ENCODE assay signal across 15 mouse cellular contexts in genomic region chr1:51895961-51896360, GRCm38 (mm10). TPM values are rescaled to one million over a fixed set of nuclear protein-coding genes. Genes with fewer than 3 reads are reported as not detected.
DNase-seq lines count a peak whose midpoint lies in the region; ATAC-seq lines count a peak whose summit lies in the region.
"Had no signal": no experiment of that assay in that cellular context is flagged by ENCODE, and none has a peak within 500 bp of the region (broad histone marks: within the 10 kb centered on the region; RNA-seq: fewer than 3 reads in every experiment).

No protein-coding gene starts in this region.

- WGBS in kidney, embryonic 16.5 days: 44% methylated on average over 10 of the region's 10 CpGs
- WGBS in midbrain, embryonic 14.5 days: 23% methylated on average over 10 of the region's 10 CpGs
- 30% methylated on average over 10 of the region's 10 CpGs for WGBS in midbrain, embryonic 16.5 days
- WGBS in neural tube, embryonic 15.5 days: 29% methylated on average over 10 of the region's 10 CpGs

- H3K4me1 ChIP-seq in kidney, embryonic 16.5 days (ENCODE audit: insufficient read depth, low read length): peaks cover 34% of the 10 kb centered on the region
- peaks cover 5% of the 10 kb centered on the region; the same call in 1 of the 2 replicates for H3K4me1 ChIP-seq in midbrain, embryonic 14.5 days (ENCODE audit: control insufficient read depth, insufficient read depth, low read length)
- peaks cover 4% of the 10 kb centered on the region; the same call in 1 of the 2 replicates for H3K4me1 ChIP-seq in midbrain, embryonic 16.5 days (ENCODE audit: control insufficient read depth, insufficient read depth, low read length)
- H3K4me1 ChIP-seq in neural tube, embryonic 15.5 days: peaks cover 26% of the 10 kb centered on the region

- no peak overlapping the region for H3K9ac ChIP-seq in kidney, embryonic 16.5 days (replicated peaks; ENCODE audit: low read length)
- H3K9ac ChIP-seq in midbrain, embryonic 14.5 days (replicated peaks; ENCODE audit: low read length): peak overlapping the region; percentile 16; the same call in 1 of the 2 replicates
- no peak overlapping the region for H3K9ac ChIP-seq in midbrain, embryonic 16.5 days (ENCODE audit: low read depth, low read length)
- no peak overlapping the region for H3K9ac ChIP-seq in neural tube, embryonic 15.5 days (replicated peaks)
- H3K9ac ChIP-seq: embryonic facial prominence, embryonic 15.5 days; liver, embryonic 15.5 days had no signal

- no peaks in the 10 kb centered on the region for H3K36me3 ChIP-seq in kidney, embryonic 16.5 days (ENCODE audit: insufficient read depth, low read length)
- no peaks in the 10 kb centered on the region for H3K36me3 ChIP-seq in midbrain, embryonic 14.5 days (ENCODE audit: control insufficient read depth, insufficient read depth, low read length)
- H3K36me3 ChIP-seq in midbrain, embryonic 16.5 days (ENCODE audit: control insufficient read depth, insufficient read depth, low read length): no peaks in the 10 kb centered on the region
- no peaks in the 10 kb centered on the region for H3K36me3 ChIP-seq in neural tube, embryonic 15.5 days
- H3K36me3 ChIP-seq: embryonic facial prominence, embryonic 15.5 days; liver, embryonic 15.5 days had no signal

- H3K27ac ChIP-seq in kidney, embryonic 16.5 days (ENCODE audit: low read length): no peak overlapping the region
- no peak overlapping the region for H3K27ac ChIP-seq in midbrain, embryonic 14.5 days (replicated peaks; ENCODE audit: low read depth, low read length)
- no peak overlapping the region for H3K27ac ChIP-seq in midbrain, embryonic 16.5 days (ENCODE audit: low read length)
- H3K27ac ChIP-seq in neural tube, embryonic 15.5 days (replicated peaks): 0 out of 2 replicates have a peak overlapping the region, but pooled peaks have one; percentile 6
- H3K27ac ChIP-seq: embryonic facial prominence, embryonic 15.5 days; liver, embryonic 15.5 days had no signal

- H3K9me3 ChIP-seq in kidney, embryonic 16.5 days (ENCODE audit: low read length): no peaks in the 10 kb centered on the region
- no peaks in the 10 kb centered on the region for H3K9me3 ChIP-seq in midbrain, embryonic 14.5 days (ENCODE audit: control insufficient read depth, low read length)
- no peaks in the 10 kb centered on the region for H3K9me3 ChIP-seq in midbrain, embryonic 16.5 days (replicated peaks; ENCODE audit: control insufficient read depth, low read length, poor library complexity, severe bottlenecking)
- no peaks in the 10 kb centered on the region for H3K9me3 ChIP-seq in neural tube, embryonic 15.5 days (replicated peaks)
- H3K9me3 ChIP-seq: embryonic facial prominence, embryonic 15.5 days; liver, embryonic 15.5 days had no signal

- H3K4me3 ChIP-seq in kidney, embryonic 16.5 days (ENCODE audit: low read length): no peak overlapping the region
- H3K4me3 ChIP-seq in midbrain, embryonic 14.5 days (replicated peaks; ENCODE audit: low read depth, low read length): no peak overlapping the region
- H3K4me3 ChIP-seq in midbrain, embryonic 16.5 days (ENCODE audit: low read depth, low read length): no peak overlapping the region
- no peak overlapping the region for H3K4me3 ChIP-seq in neural tube, embryonic 15.5 days (replicated peaks)
- H3K4me3 ChIP-seq: embryonic facial prominence, embryonic 15.5 days; liver, embryonic 15.5 days had no signal

- peak; percentile 74; the same call in 1 of the 2 replicates for ATAC-seq in kidney, embryonic 16.5 days (ENCODE audit: low FRiP score, low TSS enrichment)
- ATAC-seq in midbrain, embryonic 14.5 days (ENCODE audit: low FRiP score, low TSS enrichment): no peak
- no peak for ATAC-seq in midbrain, embryonic 16.5 days
- no peak for ATAC-seq in neural tube, embryonic 15.5 days (ENCODE audit: low FRiP score)

- H3K4me2 ChIP-seq in kidney, embryonic 16.5 days (replicated peaks; ENCODE audit: low read depth, low read length): no peak overlapping the region
- H3K4me2 ChIP-seq in midbrain, embryonic 14.5 days (ENCODE audit: low read length): 0 out of 2 replicates have a peak overlapping the region, but pooled peaks have one; percentile 8
- no peak overlapping the region for H3K4me2 ChIP-seq in midbrain, embryonic 16.5 days (ENCODE audit: low read length)
- 0 out of 2 replicates have a peak overlapping the region, but pooled peaks have one; percentile 19 for H3K4me2 ChIP-seq in neural tube, embryonic 15.5 days
- H3K4me2 ChIP-seq: embryonic facial prominence, embryonic 15.5 days; liver, embryonic 15.5 days had no signal

- H3K27me3 ChIP-seq in kidney, embryonic 16.5 days (ENCODE audit: insufficient read depth, low read length): no peaks in the 10 kb centered on the region
- H3K27me3 ChIP-seq in midbrain, embryonic 14.5 days (ENCODE audit: control insufficient read depth, insufficient read depth, low read length): no peaks in the 10 kb centered on the region
- H3K27me3 ChIP-seq in midbrain, embryonic 16.5 days (ENCODE audit: control insufficient read depth, insufficient read depth, low read depth, low read length): no peaks in the 10 kb centered on the region
- no peaks in the 10 kb centered on the region for H3K27me3 ChIP-seq in neural tube, embryonic 15.5 days (replicated peaks)
- H3K27me3 ChIP-seq: embryonic facial prominence, embryonic 15.5 days; liver, embryonic 15.5 days had no signal

- DNase-seq in embryo, embryonic 10 days (ENCODE audit: low spot score): peak; percentile 21
- DNase-seq in embryo, embryonic 10.5 days (ENCODE audit: low spot score): no peak
- no peak for DNase-seq in kidney, postnatal 4 days
- no peak for DNase-seq in midbrain, embryonic 14.5 days
- DNase-seq in gastrocnemius, adult 8-10 months (ENCODE audit: low spot score in 2 of 2): no peak
- DNase-seq: B cell, adult 2 months; cerebellum, adult 11-12 months; gastrocnemius, postnatal 36 days; thymus, adult 18-20 months had no signal

RNA-seq across cellular contexts. Expression of gene Myo1b, which starts 19.9 kb away (rescaled TPM):
- 68.3 and 68.8 TPM in 2 replicates for polyA plus RNA-seq in kidney, embryonic 16.5 days (2015; fragmentation: Nextera tagmentation; extraction: Ambion mirVana)
- polyA plus RNA-seq in midbrain, embryonic 14.5 days (2014; fragmentation: Nextera tagmentation; extraction: Ambion mirVana): 60.4 and 93.1 TPM in 2 replicates
- polyA plus RNA-seq in midbrain, embryonic 16.5 days (2015; fragmentation: Nextera tagmentation; extraction: Ambion mirVana): 57.6 and 66.1 TPM in 2 replicates
- polyA plus RNA-seq in neural tube, embryonic 15.5 days (2015; fragmentation: Nextera tagmentation; extraction: Ambion mirVana): 55.7 and 57.7 TPM in 2 replicates
- 10 to 100 TPM in 1 of 4 experiments, 1 to 10 TPM in 3; 4.5 to 11.0 (median 6.0) TPM for total RNA-seq in gastrocnemius, adult 8-10 months (2022)
- total RNA-seq: megakaryocyte-erythroid progenitor cell, adult 5-6 weeks had no signal

Comparison
In these comparisons a context has a peak if more than half of its experiments do, and no peak if none do; other contexts are left out.
1. H3K4me2 ChIP-seq: peak in midbrain, embryonic 14.5 days (single experiment) and neural tube, embryonic 15.5 days (single experiment); none in kidney, embryonic 16.5 days (single experiment) and midbrain, embryonic 16.5 days (single experiment).